Mouse (Mus musculus): ENCODE data around the gene Inf2.

GRCm38 (mm10) chr12:112628928-112629721 is 40.5 kb downstream of the Inf2 start:
- no peak for TF ChIP-seq CTCF (IDR thresholded peaks at IDR 0.05; ENCODE audit: low read depth)
- no peak for TF ChIP-seq EP300 (IDR thresholded peaks at IDR 0.05; ENCODE audit: low read depth)
